Mouse (Mus musculus) midbrain, embryonic 16.5 days (tissue): ENCODE measurements at regions not wholly inside any gene's neighbourhood (a gene's known extent, or its start where the extent isn't known, plus 50 kb on each side); places are given as distances from the start of the nearest gene placed in this dataset.

ENCODE experiments used
- ATAC-seq: fragments of 200-750 bp; cut with Nextera tagmentation; 2 replicates; pipeline ENCODE4 v1.8.0; 2017; ENCODE audit warnings: moderate TSS enrichment
- H3K27ac ChIP-seq: fragments of 300-500 bp; sonication (generic); 2 replicates; pipeline ENCODE4 v1.5.1; 2014; ENCODE audit warnings: mild to moderate bottlenecking, low read length, mixed read lengths
- H3K27me3 ChIP-seq: fragments of 300-500 bp; sonication (generic); 2 replicates; pipeline ENCODE4 v1.6.1; 2014; ENCODE audit warnings: low read depth, low read length, mixed read lengths; ENCODE audit not compliant: control insufficient read depth, insufficient read depth
- H3K36me3 ChIP-seq: fragments of 300-500 bp; sonication (generic); 2 replicates; pipeline ENCODE4 v1.6.1; 2014; ENCODE audit warnings: mild to moderate bottlenecking, low read length, moderate library complexity, mixed read lengths; ENCODE audit not compliant: control insufficient read depth, insufficient read depth
- H3K4me1 ChIP-seq: fragments of 300-500 bp; sonication (generic); 2 replicates; pipeline ENCODE4 v1.6.1; 2014; ENCODE audit warnings: mild to moderate bottlenecking, low read length, mixed read lengths; ENCODE audit not compliant: control insufficient read depth, insufficient read depth
- H3K4me2 ChIP-seq: fragments of 300-500 bp; sonication (generic); 2 replicates; pipeline ENCODE4 v1.6.1; 2014; ENCODE audit warnings: mild to moderate bottlenecking, low read length, mixed read lengths
- H3K4me3 ChIP-seq: fragments of 300-500 bp; sonication (generic); 2 replicates; pipeline ENCODE4 v1.5.1; 2014; ENCODE audit warnings: low read depth, mild to moderate bottlenecking, low read length, moderate library complexity, mixed read lengths
- H3K9ac ChIP-seq: fragments of 300-500 bp; sonication (generic); 2 replicates; pipeline ENCODE4 v1.6.1; 2014; ENCODE audit warnings: low read depth, low read length, mixed read lengths
- H3K9me3 ChIP-seq: fragments of 300-500 bp; sonication (generic); replicated peaks from 2 replicates; pipeline ENCODE4 v1.6.1; 2014; ENCODE audit warnings: mild to moderate bottlenecking, low read length, mixed read lengths; ENCODE audit not compliant: control insufficient read depth, poor library complexity, severe bottlenecking
- WGBS: fragments of 180-500 bp; shearing (Covaris S2); extraction: QIAGEN DNeasy Blood & Tissue Kit; methylation state at CpG from one replicate; pipeline ENCODE4 v1.1.7; 2014; 5-methylcytosine and 5-hydroxymethylcytosine counted together

DNA sequence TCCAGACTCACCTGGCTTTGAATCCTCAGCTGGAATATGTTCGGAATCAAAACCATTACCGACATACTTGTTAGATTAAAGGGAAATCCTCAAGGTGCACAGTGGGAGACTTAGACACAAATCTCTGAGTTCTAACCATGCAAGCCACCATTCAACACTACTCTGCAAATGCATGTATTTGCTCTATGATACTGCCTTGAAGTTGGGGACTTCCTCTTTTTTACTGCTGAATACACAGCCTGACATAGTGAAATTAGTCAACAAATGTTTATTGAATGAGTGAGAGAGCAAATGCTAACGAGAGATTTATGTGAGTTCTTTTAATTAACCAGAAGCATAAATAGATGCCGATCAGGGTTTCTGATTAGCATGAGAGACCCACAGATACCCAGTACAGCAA lies 79.4 kb upstream of the Adra1b start:
- 74% methylated on average over 4 of the region's 4 CpGs for WGBS
- Histone ChIP-seq H3K27ac (no peak overlapping the region), H3K4me2 (no peak overlapping the region), H3K9me3 (no peaks in the 10 kb centered on the region), H3K9ac (no peak overlapping the region), H3K36me3 (no peaks in the 10 kb centered on the region), H3K4me3 (no peak overlapping the region), H3K27me3 (no peaks in the 10 kb centered on the region), H3K4me1 (no peaks in the 10 kb centered on the region)
- ATAC-seq, result no peak

DNA sequence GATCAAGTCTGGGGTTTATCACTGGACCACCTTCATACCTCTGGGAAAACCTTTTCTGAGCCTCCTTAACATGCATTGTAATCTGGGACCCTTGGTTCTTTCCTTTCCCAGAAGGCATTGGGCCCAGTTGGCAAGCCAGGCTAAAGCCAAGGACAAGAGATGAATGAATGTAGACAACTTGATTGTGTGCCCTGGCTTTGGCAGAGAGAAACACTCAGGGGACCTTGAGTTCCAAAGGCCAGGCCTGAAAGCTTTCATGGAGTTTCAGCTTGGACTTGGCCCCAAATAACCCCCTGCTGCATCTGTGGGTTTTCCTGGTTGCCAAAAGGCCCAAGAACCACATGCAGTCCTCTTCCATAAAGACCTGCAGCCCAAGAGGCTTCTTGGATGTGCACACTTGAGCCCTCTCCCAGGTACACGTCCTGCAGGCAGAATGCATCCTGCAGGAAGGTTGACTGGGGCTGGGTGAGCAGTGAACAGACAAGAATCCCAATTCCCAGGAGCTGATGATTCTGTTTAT lies 89.0 kb upstream of the Adra1b start:
- Histone ChIP-seq H3K27ac (no peak overlapping the region), H3K4me3 (no peak overlapping the region), H3K9me3 (no peaks in the 10 kb centered on the region), H3K4me1 (no peaks in the 10 kb centered on the region), H3K9ac (no peak overlapping the region), H3K4me2 (no peak overlapping the region), H3K36me3 (no peaks in the 10 kb centered on the region), H3K27me3 (no peaks in the 10 kb centered on the region)
- 63% methylated on average over 1 of the region's 1 CpGs for WGBS
- ATAC-seq, result no peak

DNA sequence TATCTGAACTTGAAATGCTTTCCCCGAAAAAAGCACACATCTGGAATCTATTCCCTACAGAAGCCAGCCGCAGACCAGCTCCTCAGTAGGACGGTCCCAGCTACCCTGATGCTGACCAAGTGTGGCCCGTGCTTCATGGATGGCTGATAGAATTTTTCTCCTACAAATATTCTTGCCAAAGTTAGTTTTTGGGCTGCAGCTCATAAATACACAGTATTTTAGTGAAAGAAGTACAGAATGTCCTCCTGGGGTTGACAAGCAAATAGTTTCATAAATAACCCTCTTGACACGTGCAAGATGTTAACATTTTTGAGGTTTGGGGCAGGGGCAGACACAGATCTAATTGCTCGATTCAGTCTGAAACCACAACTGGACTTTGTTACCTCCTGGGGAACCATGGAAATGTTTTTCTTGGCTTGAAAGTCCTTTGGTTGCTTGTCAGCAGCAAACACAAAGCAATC lies 91.0 kb upstream of the Adra1b start:
- no peak overlapping the region for H3K9ac ChIP-seq
- H3K4me3 ChIP-seq, result no peak overlapping the region
- no peaks in the 10 kb centered on the region for H3K36me3 ChIP-seq
- WGBS, result 85% methylated on average over 6 of the region's 6 CpGs
- H3K4me2 ChIP-seq, result no peak overlapping the region
- H3K27ac ChIP-seq, result no peak overlapping the region
- no peak for ATAC-seq
- no peaks in the 10 kb centered on the region for H3K27me3 ChIP-seq
- no peaks in the 10 kb centered on the region for H3K9me3 ChIP-seq
- no peaks in the 10 kb centered on the region for H3K4me1 ChIP-seq

DNA sequence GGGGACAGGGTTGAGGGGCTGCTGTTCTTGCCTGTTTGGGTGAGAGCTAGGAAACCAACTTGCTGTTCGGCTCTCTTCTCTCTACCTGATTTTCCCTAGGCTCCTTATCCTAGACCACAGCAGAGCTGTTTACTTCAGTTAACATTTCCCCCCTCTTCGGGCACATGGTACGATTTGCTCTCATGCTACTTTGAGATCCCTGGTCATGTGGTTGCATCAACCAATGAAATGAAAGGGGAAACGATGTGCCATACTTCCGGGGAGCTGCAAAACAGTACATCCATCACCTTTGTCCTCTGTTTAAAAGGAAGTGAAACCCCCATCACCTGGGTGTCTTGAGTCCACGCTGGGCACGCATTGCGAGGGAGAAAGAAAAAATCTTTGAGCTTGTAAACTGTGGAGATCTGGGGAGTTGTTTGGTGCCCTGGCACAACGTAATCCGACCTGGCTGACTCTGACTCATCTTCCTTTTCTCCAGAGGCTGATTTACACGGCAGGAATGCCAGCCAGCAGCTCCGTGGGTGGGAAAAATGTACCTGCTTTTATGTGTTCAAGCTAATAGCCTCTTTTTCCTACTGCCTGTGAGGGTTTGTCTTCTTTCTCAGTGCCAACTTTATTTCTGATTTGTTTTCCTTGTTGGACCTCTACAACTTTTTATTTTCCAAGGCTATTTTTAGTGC lies 97.2 kb upstream of the Adra1b start:
- H3K9ac ChIP-seq, result no peak overlapping the region
- no peak overlapping the region for H3K4me2 ChIP-seq
- H3K27me3 ChIP-seq, result no peaks in the 10 kb centered on the region
- no peaks in the 10 kb centered on the region for H3K36me3 ChIP-seq
- H3K4me3 ChIP-seq, result no peak overlapping the region
- no peaks in the 10 kb centered on the region for H3K4me1 ChIP-seq
- no peaks in the 10 kb centered on the region for H3K9me3 ChIP-seq
- no peak overlapping the region for H3K27ac ChIP-seq
- ATAC-seq, result no peak
- 82% methylated on average over 12 of the region's 12 CpGs for WGBS

DNA sequence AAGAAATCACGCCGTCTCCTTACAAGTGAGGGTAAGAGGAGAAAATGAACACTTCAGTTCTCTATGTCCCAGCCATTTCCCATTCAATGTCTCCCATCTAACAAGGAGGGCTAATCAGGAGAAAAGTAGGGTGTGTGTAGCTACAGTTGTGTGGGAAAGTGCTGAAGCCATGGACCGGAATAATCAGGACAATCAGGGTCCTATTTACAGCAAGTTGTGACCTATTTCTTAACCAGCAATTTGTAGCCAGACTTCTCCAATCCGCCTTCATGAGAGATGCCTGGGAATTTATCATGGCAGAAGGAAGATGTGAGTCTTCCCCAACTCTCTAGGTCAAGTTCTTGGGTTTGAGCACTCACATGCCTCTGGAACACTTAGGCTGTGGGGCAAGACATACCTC lies 99.0 kb upstream of the Adra1b start:
- H3K36me3 ChIP-seq, result no peaks in the 10 kb centered on the region
- ATAC-seq, result no peak
- H3K9me3 ChIP-seq, result no peaks in the 10 kb centered on the region
- no peak overlapping the region for H3K4me2 ChIP-seq
- no peaks in the 10 kb centered on the region for H3K27me3 ChIP-seq
- H3K9ac ChIP-seq, result no peak overlapping the region
- WGBS, result 90% methylated on average over 4 of the region's 4 CpGs
- H3K4me3 ChIP-seq, result no peak overlapping the region
- no peaks in the 10 kb centered on the region for H3K4me1 ChIP-seq
- H3K27ac ChIP-seq, result no peak overlapping the region

DNA sequence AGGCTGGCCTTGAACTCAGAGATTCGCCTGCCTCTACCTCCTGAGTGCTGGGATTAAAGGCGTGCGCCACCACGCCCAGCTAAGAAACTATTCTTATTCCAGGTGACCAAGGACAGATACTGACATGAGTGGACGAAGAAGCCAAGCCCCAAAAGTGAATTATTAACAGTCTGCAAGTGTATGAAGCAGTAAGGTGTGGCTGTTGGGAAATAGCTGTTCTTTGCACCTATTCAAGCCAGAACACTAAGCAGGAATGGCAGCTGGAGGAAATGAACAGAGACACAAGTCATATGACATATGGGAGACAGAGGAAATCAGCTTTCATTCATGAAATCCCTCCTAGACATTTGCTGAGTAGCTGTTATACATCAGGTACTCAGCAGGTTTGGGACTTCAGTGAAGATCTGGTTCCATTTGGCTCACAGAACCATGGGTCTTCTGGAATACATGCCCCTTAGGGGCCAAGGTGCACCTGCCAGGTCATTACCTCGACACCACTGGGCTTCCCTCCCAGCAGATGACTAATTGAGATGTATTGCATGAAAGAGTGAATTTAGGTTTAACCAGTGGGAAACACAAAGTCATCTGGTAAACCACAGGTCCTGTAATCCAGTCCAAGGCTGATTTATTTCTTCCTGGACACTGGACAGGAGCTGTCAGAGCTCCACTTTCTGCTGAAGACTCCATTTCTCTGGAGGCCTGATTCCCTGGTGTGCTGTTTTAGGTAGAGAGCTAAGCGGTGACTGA lies 101.0 kb upstream of the Adra1b start:
- H3K4me2 ChIP-seq, result no peak overlapping the region
- H3K27me3 ChIP-seq, result no peaks in the 10 kb centered on the region
- no peaks in the 10 kb centered on the region for H3K36me3 ChIP-seq
- H3K4me1 ChIP-seq, result no peaks in the 10 kb centered on the region
- WGBS, result 87% methylated on average over 7 of the region's 7 CpGs
- no peak overlapping the region for H3K9ac ChIP-seq
- H3K27ac ChIP-seq, result no peak overlapping the region
- H3K4me3 ChIP-seq, result no peak overlapping the region
- H3K9me3 ChIP-seq, result no peaks in the 10 kb centered on the region
- no peak for ATAC-seq

DNA sequence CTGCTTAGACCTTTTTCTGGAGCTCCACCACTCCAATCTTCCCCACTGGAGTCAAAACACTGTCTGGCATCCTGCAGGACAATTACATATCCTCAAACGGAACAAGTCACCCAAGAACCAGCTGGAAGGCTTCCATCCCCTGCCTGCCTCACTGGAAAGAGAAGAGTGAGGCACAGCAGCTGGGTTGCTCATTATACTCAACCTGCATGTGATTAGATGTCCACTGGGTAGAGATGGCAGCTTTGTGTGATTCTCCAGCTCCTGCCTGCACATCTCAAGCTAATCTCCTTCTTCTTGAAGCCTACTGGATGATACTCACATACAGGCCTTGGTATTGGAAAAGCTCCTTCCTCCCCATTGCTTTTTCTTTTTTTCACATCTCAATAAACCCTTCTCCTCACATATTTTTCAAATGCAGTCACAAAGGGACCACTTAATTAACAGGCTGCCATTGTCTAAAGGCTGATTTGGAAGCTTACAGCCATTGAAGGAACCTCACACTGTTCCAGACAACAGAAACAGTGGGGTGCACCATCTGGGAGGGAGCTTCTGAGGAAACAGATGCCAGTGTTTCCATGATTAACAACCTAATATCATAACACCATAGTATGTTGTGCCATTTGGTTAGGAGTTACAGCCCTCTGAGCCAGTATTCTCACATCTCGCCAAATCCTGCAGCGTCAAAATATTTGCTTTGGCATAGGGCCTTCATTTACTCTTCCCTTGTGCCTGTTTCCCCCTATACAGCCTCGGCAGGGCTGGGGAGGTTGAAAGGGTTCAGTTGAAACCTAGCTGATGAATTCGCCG lies 101.9 kb upstream of the Adra1b start:
- Histone ChIP-seq H3K9ac (no peak overlapping the region), H3K9me3 (no peaks in the 10 kb centered on the region), H3K4me3 (no peak overlapping the region), H3K27ac (no peak overlapping the region), H3K36me3 (no peaks in the 10 kb centered on the region), H3K4me1 (no peaks in the 10 kb centered on the region), H3K4me2 (no peak overlapping the region), H3K27me3 (no peaks in the 10 kb centered on the region)
- WGBS, result 58% methylated on average over 6 of the region's 6 CpGs
- no peak for ATAC-seq

DNA sequence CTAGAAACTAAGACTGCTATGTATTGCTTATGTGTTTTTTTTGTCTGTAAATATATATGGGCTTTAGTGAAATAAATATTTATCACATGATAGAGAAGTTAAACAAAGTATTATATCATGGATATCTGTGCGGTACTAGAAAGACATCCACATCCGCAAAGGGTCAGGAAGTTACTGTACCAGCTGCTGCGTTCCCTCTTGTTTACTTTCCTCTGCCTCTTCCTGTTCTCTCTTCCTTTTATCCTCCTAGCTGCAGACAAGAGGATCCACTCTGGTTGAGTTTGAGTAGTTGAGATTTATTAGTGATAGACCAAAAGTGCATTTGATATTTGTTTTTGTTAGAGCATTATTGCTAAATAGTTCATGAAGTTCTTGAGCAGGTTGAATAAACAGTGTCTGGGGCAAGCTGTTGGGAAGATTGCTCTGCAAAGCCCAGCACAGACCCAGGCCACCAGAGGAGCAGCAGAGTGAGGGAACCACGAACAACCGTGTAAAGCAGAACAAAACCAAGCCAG lies 106.6 kb upstream of the Adra1b start:
- H3K4me1 ChIP-seq, result no peaks in the 10 kb centered on the region
- no peaks in the 10 kb centered on the region for H3K9me3 ChIP-seq
- no peaks in the 10 kb centered on the region for H3K27me3 ChIP-seq
- H3K4me3 ChIP-seq, result no peak overlapping the region
- H3K27ac ChIP-seq, result no peak overlapping the region
- no peak overlapping the region for H3K9ac ChIP-seq
- WGBS, result 87% methylated on average over 5 of the region's 5 CpGs
- no peak for ATAC-seq
- H3K4me2 ChIP-seq, result no peak overlapping the region
- no peaks in the 10 kb centered on the region for H3K36me3 ChIP-seq
